Mouse (Mus musculus) kidney, adult 2 months (tissue): ENCODE results near the gene Rps18. TPM values are rescaled to one million over a fixed set of nuclear protein-coding genes. Genes with fewer than 3 reads are reported as not detected.

Source experiments
- DNase-seq: peaks from one replicate; pipeline ENCODE4 v3.0.0; 2021
- H3K27ac ChIP-seq: fragments of 200-500 bp; 2 replicates; pipeline ENCODE4 v1.5.1; 2012; ENCODE audit warnings: low read depth, low read length, control low read depth, inconsistent platforms; ENCODE audit not compliant: insufficient read depth
- H3K27me3 ChIP-seq: fragments of 200-500 bp; replicated peaks from 2 replicates; pipeline ENCODE4 v1.6.1; 2012; ENCODE audit warnings: mild to moderate bottlenecking, moderate library complexity, low read length, inconsistent platforms; ENCODE audit not compliant: control insufficient read depth, insufficient read depth
- H3K36me3 ChIP-seq: fragments of 200-500 bp; 2 replicates; pipeline ENCODE4 v1.6.1; 2012; ENCODE audit warnings: mild to moderate bottlenecking, moderate library complexity, low read length, inconsistent platforms; ENCODE audit not compliant: control insufficient read depth, insufficient read depth
- H3K4me1 ChIP-seq: fragments of 200-500 bp; 2 replicates; pipeline ENCODE4 v1.6.1; 2011; ENCODE audit warnings: low read length; ENCODE audit not compliant: control insufficient read depth, insufficient read depth
- H3K4me3 ChIP-seq: fragments of 200-500 bp; 2 replicates; pipeline ENCODE4 v1.5.1; 2011; ENCODE audit warnings: mild to moderate bottlenecking, low read depth, low read length, control low read depth; ENCODE audit not compliant: insufficient read depth
- CTCF ChIP-seq: fragments of 200-500 bp; conservative IDR thresholded peaks from 2 replicates; pipeline ENCODE4 v1.5.1; 2011; ENCODE audit warnings: low read depth, mild to moderate bottlenecking, control low read depth, low read length, moderate library complexity, mixed read lengths; ENCODE audit not compliant: insufficient read depth, insufficient read length
- POLR2A ChIP-seq: fragments of 200-500 bp; IDR thresholded peaks from one replicate; pipeline ENCODE4 v1.6.1; 2011; ENCODE audit warnings: low read depth, low read length, control low read depth
- WGBS: fragments of 180-500 bp; shearing (Covaris S2); methylation state at CpG from one replicate; pipeline ENCODE4 v1.1.7; 2018; 5-methylcytosine and 5-hydroxymethylcytosine counted together
- polyA plus RNA-seq: library from polyadenylated mRNA; depleted of rRNA; stranded (reverse); fragments of >200 nt; gene quantifications from 2 replicates; pipeline ENCODE4 v1.2.3, GENCODE M21; 2012

Gene Rps18
- polyA plus RNA-seq, 1 experiment: 406 TPM

DNA sequence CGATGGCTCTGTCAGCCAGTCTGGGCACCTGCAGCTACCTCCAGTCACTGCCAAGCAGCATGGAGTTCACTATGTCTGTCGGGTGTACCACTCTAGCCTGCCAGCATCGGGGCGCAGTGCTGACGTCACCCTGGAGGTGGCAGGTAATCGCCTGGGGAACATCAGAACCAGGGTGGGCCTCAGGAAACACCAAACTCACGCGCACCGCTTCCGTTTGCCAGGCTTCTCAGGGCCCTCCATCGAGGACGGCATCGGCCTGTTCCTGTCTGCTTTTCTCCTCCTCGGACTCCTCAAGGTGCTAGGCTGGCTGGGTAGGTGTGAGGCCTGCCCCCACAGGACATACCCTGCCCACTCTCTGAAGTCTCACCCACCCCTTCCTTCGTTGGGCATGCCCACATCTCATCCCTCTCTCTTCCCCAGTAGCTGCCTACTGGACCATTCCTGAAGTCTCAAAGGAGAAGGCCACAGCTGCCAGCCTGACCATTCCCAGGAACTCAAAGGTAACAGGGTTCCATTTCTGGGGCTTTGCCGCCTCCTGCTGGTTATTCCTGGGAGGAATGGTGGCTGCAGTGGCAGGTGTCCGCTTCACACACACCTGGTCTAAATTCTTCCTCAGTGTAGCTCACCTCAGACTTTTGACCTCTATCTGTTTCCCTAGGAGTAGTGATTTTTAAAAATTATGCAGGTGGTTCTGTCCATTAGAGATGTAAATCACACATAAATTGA lies 29.4 kb downstream of the Rps18 start:
- Histone ChIP-seq H3K4me3 (no peak overlapping the region), H3K27me3 (no peaks in the 10 kb centered on the region), H3K4me1 (no peaks in the 10 kb centered on the region), H3K27ac (no peak overlapping the region), H3K36me3 (no peaks in the 10 kb centered on the region)
- 80% methylated on average over 17 of the region's 17 CpGs for WGBS
- TF ChIP-seq CTCF (peak; percentile 56), POLR2A (no peak)
- peak; percentile 51 for DNase-seq

DNA sequence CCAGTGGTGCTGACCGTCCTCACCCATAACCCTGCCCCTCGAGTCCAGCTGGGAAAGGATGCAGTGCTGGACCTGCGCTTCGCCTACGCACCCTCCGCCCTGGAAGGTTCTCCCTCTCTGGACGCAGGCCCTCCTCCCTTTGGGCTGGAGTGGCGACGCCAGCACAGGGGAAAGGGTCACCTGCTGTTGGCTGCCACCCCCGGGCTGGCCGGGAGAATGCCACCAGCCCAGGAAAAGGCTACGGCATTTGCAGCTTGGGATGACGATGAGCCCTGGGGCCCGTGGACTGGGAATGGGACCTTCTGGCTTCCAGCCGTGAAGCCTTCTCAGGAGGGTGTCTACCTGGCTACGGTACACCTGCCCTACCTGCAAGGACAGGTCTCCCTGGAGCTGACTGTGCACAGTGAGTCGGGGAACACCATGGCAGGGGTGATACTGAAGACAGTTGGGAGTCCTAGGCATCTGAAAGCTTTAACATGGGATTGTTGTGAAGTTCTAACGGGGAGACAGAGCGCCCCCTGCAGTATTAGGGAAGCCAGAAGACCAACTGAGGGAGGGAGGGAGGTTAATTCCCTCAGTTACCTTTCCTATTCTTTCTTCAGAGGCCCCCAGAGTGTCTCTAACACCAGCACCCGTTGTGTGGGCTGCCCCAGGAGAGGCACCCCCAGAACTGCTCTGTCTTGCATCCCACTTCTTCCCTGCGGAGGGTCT lies 30.2 kb downstream of the Rps18 start:
- no peak overlapping the region for H3K4me3 ChIP-seq
- no peaks in the 10 kb centered on the region for H3K36me3 ChIP-seq
- WGBS: 83% methylated on average over 21 of the region's 21 CpGs
- no peak for DNase-seq
- H3K27ac ChIP-seq: no peak overlapping the region
- TF ChIP-seq CTCF (0 out of 2 replicates have a peak, but pooled peaks have one; percentile 10), POLR2A (no peak)
- no peaks in the 10 kb centered on the region for H3K27me3 ChIP-seq
- no peaks in the 10 kb centered on the region for H3K4me1 ChIP-seq

- no peak overlapping the region for H3K4me3 ChIP-seq
- no peaks in the 10 kb centered on the region for H3K4me1 ChIP-seq
- no peaks in the 10 kb centered on the region for H3K27me3 ChIP-seq
- TF ChIP-seq POLR2A (no peak), CTCF (peak; percentile 60)
- H3K36me3 ChIP-seq: no peaks in the 10 kb centered on the region
- no peak for DNase-seq
- 84% methylated on average over 10 of the region's 10 CpGs for WGBS
- H3K27ac ChIP-seq: no peak overlapping the region
Measured at GRCm38 (mm10) chr17:33924577-33925283, 31.1 kb downstream of the Rps18 start.

DNA sequence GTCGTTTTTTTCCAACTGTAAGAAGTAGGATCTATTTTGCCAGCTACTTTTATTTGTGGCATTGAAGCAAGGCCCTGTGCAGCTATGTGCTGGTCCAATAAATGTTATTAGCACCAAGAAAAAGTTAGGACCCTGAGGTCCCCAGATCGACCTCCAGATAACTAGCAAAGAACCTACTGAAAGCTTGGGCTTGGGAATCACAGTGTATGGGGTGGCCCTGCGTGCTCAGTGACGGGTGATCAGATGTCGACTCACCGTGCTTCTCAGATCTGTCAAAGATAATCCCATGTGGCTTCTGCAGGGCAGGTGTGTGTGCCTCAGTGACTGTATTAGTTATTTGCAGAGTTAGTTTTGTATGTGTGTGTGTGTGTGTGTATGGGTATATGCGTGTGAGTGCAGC lies 34.4 kb downstream of the Rps18 start:
- Histone ChIP-seq H3K27ac (no peak overlapping the region), H3K27me3 (no peaks in the 10 kb centered on the region), H3K36me3 (no peaks in the 10 kb centered on the region), H3K4me3 (no peak overlapping the region), H3K4me1 (peaks cover 6% of the 10 kb centered on the region; the same call in 1 of the 2 replicates)
- no peak for DNase-seq
- WGBS: 82% methylated on average over 7 of the region's 7 CpGs
- TF ChIP-seq POLR2A: no peak
- TF ChIP-seq CTCF: no peak

DNA sequence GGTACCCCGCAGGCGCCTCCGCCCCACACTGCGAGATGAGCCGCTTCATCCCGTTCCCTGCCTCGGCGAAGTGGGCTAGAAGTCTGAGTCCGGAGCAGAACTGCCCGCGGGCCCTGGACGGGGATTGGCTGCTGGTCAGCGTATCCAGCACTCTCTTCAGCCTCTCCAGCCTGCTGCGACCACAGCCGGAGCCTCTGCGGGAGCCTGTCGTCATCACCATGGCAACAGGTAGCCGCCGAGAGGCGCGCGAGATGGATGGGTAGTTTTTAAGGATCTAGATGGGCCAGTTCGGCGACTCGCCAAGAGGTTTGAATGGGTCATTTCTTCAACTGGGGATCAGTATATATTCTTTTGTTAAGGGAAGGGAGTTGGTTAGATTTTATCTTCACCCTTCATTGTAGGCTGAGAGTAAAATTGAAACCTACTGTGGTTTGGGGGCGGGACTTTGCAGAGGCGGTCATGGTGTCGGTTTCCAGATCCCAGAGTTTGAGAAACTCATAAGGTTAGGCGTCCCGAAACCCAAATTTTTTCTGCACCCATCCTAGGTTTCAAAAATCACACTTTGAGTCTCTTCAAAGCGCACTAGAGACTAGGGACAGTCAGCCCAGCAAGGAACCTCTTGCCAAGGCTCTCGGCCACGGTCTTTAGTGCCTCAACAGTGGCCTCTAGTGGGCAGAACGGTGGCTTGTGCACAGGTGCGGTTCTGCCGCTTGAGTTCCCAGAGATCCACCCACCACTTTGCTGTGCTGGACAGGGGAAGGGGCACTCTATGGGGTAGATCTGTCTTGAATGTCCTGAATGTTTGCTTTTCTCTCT lies 35.3 kb downstream of the Rps18 start:
- under 1% methylated on average over 36 of the region's 36 CpGs for WGBS
- no peaks in the 10 kb centered on the region for H3K27me3 ChIP-seq
- peak overlapping the region; percentile 92 for H3K27ac ChIP-seq
- peak; percentile 91 for DNase-seq
- H3K4me1 ChIP-seq: peaks cover 7% of the 10 kb centered on the region; the same call in 1 of the 2 replicates
- no peaks in the 10 kb centered on the region for H3K36me3 ChIP-seq
- peak overlapping the region; percentile 99 for H3K4me3 ChIP-seq
- TF ChIP-seq CTCF (peak; percentile 93), POLR2A (no peak)

DNA sequence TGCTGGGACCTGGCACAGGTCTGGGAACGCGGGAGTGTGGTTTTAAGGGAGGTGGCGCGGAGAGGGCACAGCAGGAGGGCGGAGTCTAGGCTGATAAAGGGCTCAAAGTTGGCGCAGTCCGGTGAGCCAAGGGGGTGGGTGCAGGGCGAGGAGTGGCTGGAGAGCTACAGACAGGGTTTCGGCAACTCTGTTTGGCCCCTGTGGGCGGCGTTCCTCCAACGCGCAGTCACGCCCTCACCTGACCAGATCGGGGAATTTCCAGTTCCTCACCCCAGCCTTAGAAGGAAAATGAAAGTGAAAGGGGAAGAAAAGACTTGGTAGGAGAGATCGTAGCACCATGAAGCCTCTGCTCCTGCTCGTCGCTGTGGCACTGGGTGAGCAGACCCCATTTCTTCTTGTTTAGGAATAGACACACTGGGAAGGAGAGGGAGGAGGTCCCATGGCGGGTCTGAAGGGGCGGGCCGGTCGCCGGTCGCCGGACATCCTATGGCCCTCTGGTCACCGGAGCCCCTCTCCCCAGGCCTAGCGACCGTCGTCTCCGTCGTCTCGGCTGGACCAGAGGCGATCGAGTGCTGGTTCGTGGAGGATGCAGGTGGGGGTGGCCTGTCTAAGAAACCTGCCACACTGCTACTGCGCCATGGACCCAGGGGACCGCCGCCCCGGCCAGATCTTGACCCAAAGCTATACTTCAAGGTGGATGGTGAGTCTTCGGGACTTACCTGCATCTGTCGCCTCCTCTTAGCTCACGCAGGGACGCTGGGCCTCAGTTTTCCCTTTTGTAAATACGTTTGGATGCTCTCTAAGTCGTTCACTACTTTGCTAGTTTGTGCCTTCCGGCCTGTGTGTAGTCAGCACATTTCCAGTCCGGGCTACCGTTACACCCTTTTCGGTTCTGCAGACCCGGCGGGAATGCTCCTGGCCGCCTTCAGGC lies 36.2 kb downstream of the Rps18 start:
- TF ChIP-seq CTCF (peak; percentile 30), POLR2A (peak; percentile 31)
- Histone ChIP-seq H3K27ac (peak overlapping the region; percentile 92), H3K36me3 (no peaks in the 10 kb centered on the region), H3K27me3 (no peaks in the 10 kb centered on the region), H3K4me1 (peaks cover 9% of the 10 kb centered on the region; the same call in 1 of the 2 replicates), H3K4me3 (peak overlapping the region; percentile 99)
- DNase-seq: peak; percentile 92
- WGBS: under 1% methylated on average over 52 of the region's 52 CpGs
